Mouse (Mus musculus) forebrain, embryonic 15.5 days (tissue): ENCODE data around the gene Rps27rt. TPM values are rescaled to one million over a fixed set of nuclear protein-coding genes. Genes with fewer than 3 reads are reported as not detected.

ENCODE experiments used
- ATAC-seq: fragments of 200-750 bp; cut with Nextera tagmentation; replicated peaks from 2 replicates; pipeline ENCODE4 v1.8.0; 2017; ENCODE audit warnings: mild to moderate bottlenecking, moderate TSS enrichment, moderate library complexity
- H3K27ac ChIP-seq: fragments of 300-500 bp; sonication (generic); replicated peaks from 2 replicates; pipeline ENCODE4 v1.5.1; 2015; ENCODE audit warnings: mild to moderate bottlenecking, inconsistent platforms
- H3K27me3 ChIP-seq: fragments of 300-500 bp; sonication (generic); 2 replicates; pipeline ENCODE4 v1.6.1; 2015; ENCODE audit warnings: inconsistent platforms
- H3K36me3 ChIP-seq: fragments of 300-500 bp; sonication (generic); 2 replicates; pipeline ENCODE4 v1.6.1; 2015; ENCODE audit warnings: mild to moderate bottlenecking, inconsistent platforms
- H3K4me1 ChIP-seq: fragments of 300-500 bp; sonication (generic); 2 replicates; pipeline ENCODE4 v1.6.1; 2015; ENCODE audit warnings: inconsistent platforms
- H3K4me2 ChIP-seq: fragments of 300-500 bp; sonication (generic); replicated peaks from 2 replicates; pipeline ENCODE4 v1.6.1; 2015; ENCODE audit warnings: mild to moderate bottlenecking, inconsistent platforms
- H3K4me3 ChIP-seq: fragments of 300-500 bp; sonication (generic); 2 replicates; pipeline ENCODE4 v1.5.1; 2015; ENCODE audit warnings: mild to moderate bottlenecking, inconsistent platforms
- H3K9ac ChIP-seq: fragments of 300-500 bp; sonication (generic); replicated peaks from 2 replicates; pipeline ENCODE4 v1.6.1; 2015; ENCODE audit warnings: mild to moderate bottlenecking, inconsistent platforms
- H3K9me3 ChIP-seq: fragments of 300-500 bp; sonication (generic); 2 replicates; pipeline ENCODE4 v1.6.1; 2016; ENCODE audit warnings: inconsistent platforms
- WGBS: fragments of 180-500 bp; shearing (Covaris S2); methylation state at CpG from one replicate; pipeline ENCODE4 v1.1.7; 2015; ENCODE audit warnings: mixed read lengths; 5-methylcytosine and 5-hydroxymethylcytosine counted together
- polyA plus RNA-seq: library from polyadenylated mRNA; unstranded; fragments of >200 nt; fragmentation: Nextera tagmentation; extraction: Ambion mirVana; gene quantifications from 2 replicates; pipeline ENCODE4 v1.2.1, GENCODE M21; 2015

The Rps27rt gene
- polyA plus RNA-seq, 1 experiment from 2014 or later = 229 TPM

GRCm38 (mm10) chr9:114999771-115000146, 17.2 kb upstream of the Rps27rt start:
- Histone ChIP-seq H3K4me3 (no peak overlapping the region), H3K4me1 (no peaks in the 10 kb centered on the region), H3K36me3 (no peaks in the 10 kb centered on the region), H3K27me3 (no peaks in the 10 kb centered on the region), H3K4me2 (no peak overlapping the region), H3K9me3 (no peaks in the 10 kb centered on the region), H3K27ac (no peak overlapping the region), H3K9ac (no peak overlapping the region)
- ATAC-seq = no peak
- WGBS = 75% methylated on average over 5 of the region's 5 CpGs

- H3K27me3 ChIP-seq = no peaks in the 10 kb centered on the region
- H3K36me3 ChIP-seq = no peaks in the 10 kb centered on the region
- no peaks in the 10 kb centered on the region for H3K4me1 ChIP-seq
- H3K27ac ChIP-seq = no peak overlapping the region
- 92% methylated on average over 6 of the region's 6 CpGs for WGBS
- H3K4me2 ChIP-seq = no peak overlapping the region
- H3K9me3 ChIP-seq = no peaks in the 10 kb centered on the region
- no peak for ATAC-seq
- H3K9ac ChIP-seq = no peak overlapping the region
- H3K4me3 ChIP-seq = no peak overlapping the region
Observed at GRCm38 (mm10) chr9:114999010-114999770, 16.7 kb upstream of the Rps27rt start.

- H3K9me3 ChIP-seq = no peaks in the 10 kb centered on the region
Observed at GRCm38 (mm10) chr9:114996489-114996888, 13.9 kb upstream of the Rps27rt start.

GRCm38 (mm10) chr9:114995716-114996115, 13.2 kb upstream of the Rps27rt start:
- H3K9me3 ChIP-seq = no peaks in the 10 kb centered on the region
- H3K9ac ChIP-seq = no peak overlapping the region
- H3K27ac ChIP-seq = no peak overlapping the region
- no peaks in the 10 kb centered on the region for H3K27me3 ChIP-seq
- no peak overlapping the region for H3K4me3 ChIP-seq
- H3K4me2 ChIP-seq = no peak overlapping the region
- no peak for ATAC-seq
- 93% methylated on average over 4 of the region's 4 CpGs for WGBS
- H3K4me1 ChIP-seq = no peaks in the 10 kb centered on the region
- H3K36me3 ChIP-seq = no peaks in the 10 kb centered on the region

More at GRCm38 (mm10) chr9:114996489-114996888, 13.9 kb upstream of the Rps27rt start:
- Histone ChIP-seq H3K27me3 (no peaks in the 10 kb centered on the region), H3K27ac (no peak overlapping the region), H3K4me1 (no peaks in the 10 kb centered on the region), H3K4me3 (no peak overlapping the region), H3K36me3 (no peaks in the 10 kb centered on the region), H3K9ac (no peak overlapping the region), H3K4me2 (no peak overlapping the region)
- ATAC-seq = no peak
- 95% methylated on average over 6 of the region's 6 CpGs for WGBS

GRCm38 (mm10) chr9:114995250-114995649, 12.7 kb upstream of the Rps27rt start:
- WGBS = 93% methylated on average over 4 of the region's 4 CpGs
- no peaks in the 10 kb centered on the region for H3K9me3 ChIP-seq
- ATAC-seq = no peak
- H3K9ac ChIP-seq = no peak overlapping the region
- H3K4me3 ChIP-seq = no peak overlapping the region
- H3K4me1 ChIP-seq = no peaks in the 10 kb centered on the region
- no peak overlapping the region for H3K4me2 ChIP-seq
- no peaks in the 10 kb centered on the region for H3K36me3 ChIP-seq
- H3K27ac ChIP-seq = no peak overlapping the region
- no peaks in the 10 kb centered on the region for H3K27me3 ChIP-seq

GRCm38 (mm10) chr9:114992528-114992927, 10.0 kb upstream of the Rps27rt start:
- no peak for ATAC-seq
- H3K9me3 ChIP-seq = no peaks in the 10 kb centered on the region
- H3K27me3 ChIP-seq = no peaks in the 10 kb centered on the region
- H3K4me3 ChIP-seq = no peak overlapping the region
- no peak overlapping the region for H3K27ac ChIP-seq
- no peaks in the 10 kb centered on the region for H3K36me3 ChIP-seq
- H3K4me1 ChIP-seq = peaks cover 4% of the 10 kb centered on the region
- H3K9ac ChIP-seq = no peak overlapping the region
- 88% methylated on average over 2 of the region's 2 CpGs for WGBS
- H3K4me2 ChIP-seq = no peak overlapping the region

GRCm38 (mm10) chr9:114990421-114990820, 7.9 kb upstream of the Rps27rt start:
- Histone ChIP-seq H3K9me3 (no peaks in the 10 kb centered on the region), H3K4me1 (peaks cover 4% of the 10 kb centered on the region), H3K4me3 (no peak overlapping the region), H3K9ac (no peak overlapping the region), H3K4me2 (no peak overlapping the region), H3K27me3 (no peaks in the 10 kb centered on the region), H3K27ac (no peak overlapping the region), H3K36me3 (no peaks in the 10 kb centered on the region)
- ATAC-seq = no peak
- 83% methylated on average over 10 of the region's 10 CpGs for WGBS

GRCm38 (mm10) chr9:114988610-114989327, 6.2 kb upstream of the Rps27rt start:
- H3K4me3 ChIP-seq = no peak overlapping the region
- H3K9ac ChIP-seq = no peak overlapping the region
- 61% methylated on average over 6 of the region's 6 CpGs for WGBS
- H3K4me2 ChIP-seq = no peak overlapping the region
- H3K27me3 ChIP-seq = no peaks in the 10 kb centered on the region
- peaks cover 4% of the 10 kb centered on the region for H3K4me1 ChIP-seq
- no peaks in the 10 kb centered on the region for H3K9me3 ChIP-seq
- peak overlapping the region; percentile 38; the same call in 1 of the 2 replicates for H3K27ac ChIP-seq
- ATAC-seq = no peak
- no peaks in the 10 kb centered on the region for H3K36me3 ChIP-seq

- Histone ChIP-seq H3K9ac (no peak overlapping the region), H3K36me3 (no peaks in the 10 kb centered on the region), H3K4me3 (no peak overlapping the region), H3K4me2 (no peak overlapping the region), H3K27ac (no peak overlapping the region), H3K9me3 (no peaks in the 10 kb centered on the region), H3K4me1 (peaks cover 4% of the 10 kb centered on the region), H3K27me3 (no peaks in the 10 kb centered on the region)
- 95% methylated on average over 3 of the region's 3 CpGs for WGBS
- ATAC-seq = no peak
Observed at GRCm38 (mm10) chr9:114988029-114988428, 5.5 kb upstream of the Rps27rt start.

GRCm38 (mm10) chr9:114986361-114986760, 3.8 kb upstream of the Rps27rt start:
- Histone ChIP-seq H3K4me2 (no peak overlapping the region), H3K36me3 (no peaks in the 10 kb centered on the region), H3K9me3 (no peaks in the 10 kb centered on the region), H3K4me3 (no peak overlapping the region), H3K9ac (no peak overlapping the region), H3K27ac (no peak overlapping the region), H3K4me1 (peaks cover 4% of the 10 kb centered on the region), H3K27me3 (no peaks in the 10 kb centered on the region)
- no peak for ATAC-seq
- WGBS = 82% methylated on average over 5 of the region's 5 CpGs

- 95% methylated on average over 5 of the region's 5 CpGs for WGBS
- H3K9me3 ChIP-seq = no peaks in the 10 kb centered on the region
- ATAC-seq = no peak
Observed at GRCm38 (mm10) chr9:114985741-114986140, 3.2 kb upstream of the Rps27rt start.

GRCm38 (mm10) chr9:114979969-114980368, 2.6 kb downstream of the Rps27rt start:
- WGBS = 86% methylated on average over 6 of the region's 6 CpGs
- no peaks in the 10 kb centered on the region for H3K9me3 ChIP-seq
- no peak overlapping the region for H3K4me2 ChIP-seq
- H3K9ac ChIP-seq = no peak overlapping the region
- H3K4me1 ChIP-seq = peaks cover 16% of the 10 kb centered on the region
- H3K36me3 ChIP-seq = no peaks in the 10 kb centered on the region
- ATAC-seq = no peak
- H3K4me3 ChIP-seq = no peak overlapping the region
- no peak overlapping the region for H3K27ac ChIP-seq
- no peaks in the 10 kb centered on the region for H3K27me3 ChIP-seq

More at GRCm38 (mm10) chr9:114985741-114986140, 3.2 kb upstream of the Rps27rt start:
- Histone ChIP-seq H3K9ac (no peak overlapping the region), H3K27ac (no peak overlapping the region), H3K4me1 (peaks cover 4% of the 10 kb centered on the region), H3K27me3 (no peaks in the 10 kb centered on the region), H3K4me3 (no peak overlapping the region), H3K36me3 (no peaks in the 10 kb centered on the region), H3K4me2 (no peak overlapping the region)
